Mouse (Mus musculus): ENCODE data around the gene Uqcrq.

Uqcrq gene

DNA sequence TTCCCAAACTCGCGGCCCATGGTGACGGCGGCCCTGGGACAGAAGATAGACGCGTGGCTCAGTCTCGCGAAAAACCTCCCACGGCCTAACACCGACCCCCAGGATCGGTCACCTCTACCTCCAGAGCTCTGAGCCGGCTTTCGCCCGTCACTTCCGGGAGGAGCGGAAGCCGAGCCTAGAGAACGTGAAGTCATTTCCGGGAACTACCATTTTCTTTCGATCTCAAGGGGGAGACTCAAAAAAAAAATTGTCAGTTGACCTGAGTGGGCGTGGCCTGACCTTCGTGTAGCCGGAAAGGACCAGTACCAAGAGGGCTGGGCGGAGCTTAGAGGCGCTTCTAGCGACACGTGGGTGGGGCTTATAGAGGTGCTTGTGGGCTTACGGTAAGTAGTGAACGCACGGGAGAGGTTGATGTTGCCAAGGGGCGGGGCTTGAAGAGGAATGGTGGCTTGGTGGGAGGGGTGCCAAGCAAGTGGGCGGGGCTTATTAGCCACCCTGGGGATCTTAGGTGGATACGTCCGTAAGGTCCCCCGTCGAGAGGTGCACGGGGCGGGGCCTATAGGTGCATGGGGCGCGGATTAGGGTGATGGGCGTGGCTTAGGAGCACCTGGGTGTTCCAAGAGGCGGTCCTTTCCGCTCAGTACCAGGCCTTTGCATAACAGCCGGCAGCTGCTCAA lies at the start of gene Uqcrq, which contains the start of gene Gdf9:
Uqcrq (minus strand) TSS at position 162 of the 677 bp plus-strand sequence.
Gdf9 (plus strand) TSS at position 354 of the 677 bp plus-strand sequence.
- peak; percentile 100 for DNase-seq (ENCODE audit: low read depth, low spot score)

DNA sequence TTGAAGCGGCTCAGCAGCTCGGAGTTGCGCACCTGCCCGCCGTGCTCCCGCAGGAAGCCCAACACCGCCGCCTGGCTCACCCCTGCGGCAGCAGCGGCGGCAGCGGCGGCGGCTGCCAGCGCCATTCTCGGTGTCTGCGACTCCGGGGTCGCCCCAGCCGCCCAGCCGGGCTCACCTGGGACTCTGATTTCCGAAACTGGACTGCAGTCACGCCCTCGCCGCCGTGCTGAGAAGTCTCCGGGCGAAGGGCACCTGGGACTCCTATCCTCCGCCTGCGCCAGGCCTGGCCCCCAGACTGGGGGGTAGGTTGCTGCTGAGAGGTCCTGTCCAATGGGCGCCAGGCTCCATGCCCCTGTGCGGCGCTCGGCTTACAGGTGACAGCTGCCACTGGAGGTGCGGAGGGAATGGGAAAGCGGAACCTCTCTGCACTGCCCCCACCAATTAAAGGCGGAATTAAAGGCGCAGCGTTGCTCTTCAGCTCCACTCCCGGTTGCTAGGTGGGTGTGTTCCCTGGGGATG lies 49.2 kb upstream of the Uqcrq start, which contains the start of the genes Gm9945 and Sowaha:
Gm9945 (plus strand) TSS at position 384 of the 519 bp plus-strand sequence.
Sowaha (minus strand) TSS at position 492 of the 519 bp plus-strand sequence.
- DNase-seq (ENCODE audit: low read depth, low spot score) = peak; percentile 77

DNA sequence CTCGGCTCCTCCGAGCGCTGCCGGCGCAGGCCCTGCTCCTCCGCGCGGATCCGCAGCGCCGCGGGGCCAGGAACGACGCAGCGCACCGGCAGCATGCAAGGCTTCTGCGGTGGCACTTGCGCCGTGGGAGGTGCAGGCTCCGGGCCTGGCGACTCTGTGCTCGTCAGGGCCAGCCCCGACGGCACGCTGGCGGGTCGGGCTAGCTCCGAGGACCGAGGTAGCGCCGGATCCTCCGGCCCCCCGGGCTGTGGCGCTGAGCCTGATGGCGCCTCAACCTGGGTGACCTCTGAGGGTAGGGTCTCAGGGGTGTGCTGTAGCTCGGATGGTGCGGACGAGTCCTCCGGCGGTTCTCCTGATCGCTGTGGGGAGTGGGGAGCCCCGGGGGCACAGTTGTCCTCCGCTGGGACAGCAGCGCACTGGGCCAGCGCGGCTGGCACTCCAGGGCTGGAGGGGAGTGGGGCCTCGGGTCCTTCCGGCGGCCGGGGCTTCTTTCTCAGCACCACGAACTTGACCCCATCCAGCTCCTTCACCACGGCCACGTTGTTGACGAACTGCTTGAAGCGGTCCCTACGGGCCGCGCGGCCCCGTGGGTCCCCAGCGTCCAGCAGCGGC lies 48.6 kb upstream of the Uqcrq start:
- no peak for DNase-seq (ENCODE audit: low read depth, low spot score)

DNA sequence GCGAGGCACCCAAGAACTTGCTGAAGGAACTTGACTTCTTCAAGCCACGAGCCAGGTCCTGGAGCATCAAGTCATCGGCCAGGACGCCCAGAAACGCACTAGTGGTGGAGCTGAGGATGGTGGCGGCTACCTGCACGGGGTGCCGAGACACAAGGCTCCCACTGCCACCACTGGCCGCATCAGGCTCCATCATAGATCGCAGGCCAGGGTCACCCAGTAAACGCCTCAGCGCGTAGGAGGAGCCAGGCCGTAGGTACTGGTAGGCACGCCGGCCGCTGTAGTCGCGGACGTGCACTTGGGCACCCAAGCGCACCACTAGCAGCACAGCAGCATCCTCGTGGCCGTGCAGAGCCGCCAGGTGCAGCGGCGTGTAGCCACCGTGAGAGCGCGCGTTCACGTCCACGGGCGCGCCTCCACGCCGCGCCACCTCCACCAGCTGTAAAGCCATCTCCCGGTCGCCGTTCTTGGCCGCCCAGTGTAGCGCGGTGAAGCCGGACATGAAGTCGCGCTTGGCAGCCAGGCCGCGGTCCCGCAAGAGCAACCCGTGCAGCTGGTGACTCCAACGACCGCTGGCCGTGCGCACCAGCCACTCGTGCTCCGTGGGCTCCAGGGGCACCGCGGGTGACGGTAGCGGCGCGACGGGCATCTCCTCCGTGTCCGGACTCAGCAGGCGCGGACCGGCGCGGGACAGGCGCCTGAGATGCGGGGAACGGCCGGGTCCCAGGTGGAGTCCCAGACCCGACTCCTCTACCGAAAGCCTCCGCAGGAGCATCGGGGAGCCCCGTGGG lies 47.9 kb upstream of the Uqcrq start:
- peak; percentile 29 for DNase-seq (ENCODE audit: low read depth, low spot score)

DNA sequence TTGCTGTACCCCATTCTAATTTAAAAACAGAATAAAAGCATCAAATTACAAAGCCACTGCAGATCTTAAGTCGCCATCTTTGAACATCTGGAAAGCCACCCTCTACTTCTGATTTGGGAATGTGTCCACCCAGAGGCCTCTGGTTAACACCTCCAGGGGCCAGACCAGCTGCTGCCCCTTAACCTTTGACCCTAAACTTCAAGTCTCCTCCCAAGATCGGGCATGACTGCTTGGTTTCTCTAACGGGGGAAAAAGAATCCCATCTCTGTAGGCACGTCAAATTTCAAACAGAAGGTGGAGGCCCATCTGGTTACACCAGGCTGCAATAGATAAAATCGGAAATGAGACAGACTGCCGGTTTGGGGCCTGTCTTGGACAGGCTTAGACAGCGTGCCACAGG lies 47.2 kb upstream of the Uqcrq start:
- no peak for DNase-seq (ENCODE audit: low read depth, low spot score)

DNA sequence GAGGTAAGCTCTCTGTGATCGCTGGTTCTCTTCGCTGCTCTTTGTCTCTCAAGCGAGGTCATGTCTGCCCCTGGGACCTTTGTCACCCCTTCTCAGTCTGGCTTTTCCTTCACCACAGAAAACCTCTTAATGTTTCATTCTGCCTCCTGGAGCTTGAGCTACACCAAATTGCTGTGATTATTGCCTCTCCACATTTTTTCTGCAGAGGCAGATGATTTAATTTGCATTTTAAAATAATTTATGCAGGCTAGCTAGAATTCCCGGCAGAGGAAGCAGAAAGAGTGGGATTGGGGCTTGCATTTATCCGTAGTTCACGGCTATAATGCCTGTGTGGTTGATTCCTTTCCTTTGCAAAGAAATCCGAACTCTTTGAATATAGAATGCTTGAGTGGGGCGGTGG lies 45.0 kb upstream of the Uqcrq start:
- no peak for DNase-seq (ENCODE audit: low read depth, low spot score)

DNA sequence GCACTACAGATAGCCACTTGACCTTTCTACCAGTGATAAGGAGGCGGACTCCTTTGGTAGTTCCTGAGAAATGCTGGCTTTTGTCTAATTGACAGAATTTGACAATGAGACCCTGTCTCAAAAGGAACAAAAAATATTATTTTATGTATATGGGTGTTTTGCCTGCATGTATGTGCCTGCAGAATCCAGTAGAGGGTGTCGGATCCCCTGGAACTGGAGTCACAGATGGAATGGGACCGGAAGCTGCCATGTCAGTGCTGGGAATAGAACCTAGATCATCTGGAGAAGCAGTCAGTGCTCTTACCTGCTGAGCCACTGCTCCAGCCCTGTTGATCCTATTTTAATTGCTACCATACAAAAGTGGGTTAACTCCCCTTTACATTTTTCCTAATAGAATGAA lies 42.1 kb upstream of the Uqcrq start:
- DNase-seq (ENCODE audit: low read depth, low spot score) = no peak

DNA sequence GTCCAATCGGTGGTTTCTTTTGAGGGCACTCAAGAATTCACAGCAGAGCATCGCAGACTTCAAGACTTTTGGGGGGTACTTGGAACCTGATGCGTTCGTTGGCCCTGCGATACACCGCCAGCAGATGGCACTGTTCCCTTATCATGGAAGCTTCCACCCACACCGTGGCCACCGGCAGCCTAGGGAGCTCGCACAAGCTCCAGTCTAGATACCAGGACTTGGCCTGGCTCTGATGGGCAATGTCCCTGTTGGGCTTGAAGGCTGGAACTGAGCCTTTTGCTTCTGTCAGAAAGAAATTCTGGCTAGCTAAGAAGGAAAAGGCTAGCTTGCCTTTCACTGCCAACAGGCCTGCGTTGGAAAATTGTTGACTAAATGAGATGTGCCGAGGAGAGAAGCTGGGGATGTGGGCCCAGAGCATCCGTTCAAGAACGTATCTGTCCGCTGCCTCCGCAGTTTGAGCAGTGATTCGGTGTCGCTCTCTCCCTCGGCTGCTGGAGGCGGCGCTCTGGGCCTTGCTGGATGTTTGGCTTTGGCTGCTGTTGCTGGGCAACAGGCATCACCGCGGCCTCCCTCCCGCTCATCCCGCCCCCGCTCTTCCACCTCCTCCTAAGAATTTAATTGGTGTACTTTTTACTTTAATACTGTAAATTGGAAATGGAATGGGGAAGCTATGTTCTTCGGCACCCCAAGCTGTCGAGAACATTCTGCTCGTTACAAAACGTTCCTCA lies 39.5 kb upstream of the Uqcrq start, which contains the start of gene Gm9837:
Gm9837 (minus strand) TSS at position 512 of the 728 bp plus-strand sequence.
- DNase-seq (ENCODE audit: low read depth, low spot score) = peak; percentile 89

DNA sequence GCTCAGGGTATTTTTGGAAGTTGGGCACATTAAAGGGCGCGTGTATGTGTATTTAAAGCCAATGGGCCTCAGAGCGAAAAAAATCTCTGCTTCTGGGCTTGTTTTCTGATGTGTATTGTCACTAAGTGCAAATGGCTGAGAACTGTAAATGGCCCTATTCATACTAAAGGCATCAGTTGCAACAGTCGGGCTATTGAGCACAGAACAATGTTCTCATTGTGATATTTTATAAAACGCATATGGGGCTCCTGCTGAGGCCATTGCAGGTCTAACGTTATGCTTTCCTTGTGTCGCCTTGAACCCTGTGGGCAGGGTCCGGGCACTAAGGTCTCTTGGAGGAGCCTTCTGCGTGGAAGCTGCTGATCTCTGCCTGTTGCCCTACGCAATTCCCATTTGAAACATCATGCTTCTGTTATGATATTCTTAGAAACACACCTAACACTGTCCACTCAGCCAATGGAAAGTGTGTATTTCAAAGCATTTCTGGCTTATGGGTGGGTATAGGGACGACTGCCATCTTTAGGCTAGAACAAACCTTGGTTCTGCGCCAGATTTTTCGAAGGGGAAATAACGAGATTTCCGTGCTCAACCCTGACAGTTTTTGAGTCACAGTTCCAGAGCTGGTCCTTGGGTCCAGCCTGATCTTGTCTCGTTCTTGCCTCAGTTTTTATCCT lies 38.8 kb upstream of the Uqcrq start:
- DNase-seq (ENCODE audit: low read depth, low spot score) = no peak

DNA sequence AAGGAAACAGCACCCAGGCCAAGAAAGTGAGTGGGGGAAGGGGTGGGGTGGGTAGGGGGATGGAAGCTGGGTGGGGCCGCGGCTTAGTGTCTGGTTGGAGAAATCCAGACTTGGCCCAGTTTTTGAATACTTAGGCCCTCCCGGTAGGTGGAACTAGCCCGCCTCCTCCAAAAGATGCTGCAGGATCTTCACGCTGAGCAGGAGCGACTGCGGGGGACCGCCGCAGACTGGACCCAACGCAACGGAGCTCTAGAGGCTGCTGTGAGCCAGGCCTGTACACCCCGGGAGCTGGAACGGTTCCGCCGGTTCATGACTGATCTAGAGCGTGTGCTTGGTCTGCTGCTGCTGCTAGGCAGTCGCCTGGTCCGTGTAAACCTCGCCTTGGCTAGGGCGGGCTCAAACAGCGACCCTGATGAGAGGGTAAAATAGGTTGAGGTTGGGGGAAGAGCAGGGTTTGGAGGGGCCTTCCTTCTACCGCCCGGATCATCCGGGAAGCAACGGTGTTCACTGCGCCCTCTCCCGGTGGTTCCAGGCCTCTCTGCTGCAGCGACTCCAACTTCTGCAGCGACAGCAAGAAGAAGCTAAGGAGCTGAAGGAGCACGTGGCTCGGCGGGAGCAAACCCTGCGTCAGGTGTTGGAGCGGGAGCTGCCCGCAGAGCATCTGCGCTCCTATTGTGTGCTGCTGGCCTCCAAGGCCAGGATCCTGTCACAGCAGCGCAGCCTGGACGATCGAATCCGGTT lies 35.8 kb upstream of the Uqcrq start:
- peak; percentile 93 for DNase-seq (ENCODE audit: low read depth, low spot score)

DNA sequence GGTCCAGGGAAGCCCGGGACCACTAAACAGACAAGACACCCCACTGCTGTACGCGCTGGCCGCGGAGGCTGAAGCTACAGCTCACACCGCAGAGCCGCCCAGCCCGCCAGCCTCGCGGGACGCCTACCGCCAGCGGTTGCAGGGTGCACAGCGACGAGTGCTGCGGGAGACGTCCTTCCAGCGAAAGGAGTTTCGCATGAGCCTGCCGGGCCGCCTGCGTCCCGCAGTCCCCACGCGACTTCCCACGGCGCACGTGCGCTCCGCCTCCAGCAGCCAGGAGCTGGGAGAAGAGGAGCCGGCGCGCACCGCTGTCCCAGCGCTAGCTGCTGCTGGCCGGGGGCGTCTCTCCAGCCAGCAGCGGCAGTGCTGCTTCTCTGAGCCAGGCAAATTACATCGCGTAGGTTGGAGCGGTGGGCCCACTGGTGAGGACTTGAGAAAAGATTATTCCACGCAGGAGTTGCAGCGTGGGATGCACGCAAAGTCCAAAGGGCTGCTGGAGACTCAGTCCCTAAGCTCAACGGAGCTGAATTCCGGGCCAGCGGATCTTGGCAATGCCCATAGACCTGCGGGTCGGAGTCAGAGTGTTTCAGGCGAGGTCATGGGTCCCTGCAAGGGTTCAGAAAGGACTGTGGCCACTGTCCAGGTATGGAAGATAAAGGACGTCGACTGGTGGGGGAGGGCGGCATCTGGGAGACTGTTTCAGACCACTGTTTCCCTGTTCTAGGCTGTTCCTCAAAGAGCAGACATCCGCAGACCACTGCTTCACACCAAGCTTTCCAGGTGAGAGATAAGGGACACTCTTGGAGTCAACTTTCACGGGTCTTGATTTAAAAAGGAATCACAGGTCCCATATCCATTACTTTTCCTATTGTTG lies 33.2 kb upstream of the Uqcrq start:
- DNase-seq (ENCODE audit: low read depth, low spot score) = peak; percentile 34

DNA sequence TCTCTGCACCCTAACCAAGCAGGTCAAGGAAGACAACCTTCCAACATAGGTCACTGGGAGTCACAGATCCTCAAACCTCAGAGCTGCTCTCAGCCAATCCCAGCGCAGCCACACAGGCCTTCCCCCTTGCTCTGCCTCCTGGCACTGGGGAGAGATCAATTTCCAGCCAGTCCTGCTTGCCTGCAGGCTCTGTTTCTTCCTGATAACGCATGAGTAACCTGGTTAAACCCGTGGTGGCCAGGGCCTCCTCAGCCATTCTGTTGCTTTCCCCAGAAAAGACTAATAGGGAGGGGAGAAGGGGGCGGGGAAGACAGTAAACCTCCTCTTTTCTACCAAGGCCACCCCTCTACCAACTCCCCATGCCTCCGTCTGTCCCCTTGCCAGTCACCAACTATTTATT lies 31.1 kb upstream of the Uqcrq start:
- DNase-seq (ENCODE audit: low read depth, low spot score) = no peak

DNA sequence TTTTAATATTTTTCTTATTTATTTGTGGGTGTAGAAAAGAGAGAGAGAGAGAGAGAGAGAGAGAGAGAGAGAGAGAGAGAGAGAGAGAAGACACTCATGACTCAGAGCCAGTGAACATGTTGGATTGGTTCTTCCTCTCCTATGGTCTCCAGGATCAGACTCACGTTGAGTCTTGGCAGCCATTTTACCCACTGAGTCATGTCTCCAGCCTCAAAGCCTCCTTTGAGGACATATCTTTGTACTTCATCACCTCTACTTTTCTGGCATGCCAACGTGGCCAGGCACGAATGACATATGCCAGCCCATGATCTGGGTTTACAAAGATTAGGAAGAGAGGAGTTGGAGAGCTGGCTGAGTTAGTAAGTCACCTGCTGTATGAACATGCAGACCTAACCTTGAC lies 29.6 kb upstream of the Uqcrq start:
- DNase-seq (ENCODE audit: low read depth, low spot score) = no peak

DNA sequence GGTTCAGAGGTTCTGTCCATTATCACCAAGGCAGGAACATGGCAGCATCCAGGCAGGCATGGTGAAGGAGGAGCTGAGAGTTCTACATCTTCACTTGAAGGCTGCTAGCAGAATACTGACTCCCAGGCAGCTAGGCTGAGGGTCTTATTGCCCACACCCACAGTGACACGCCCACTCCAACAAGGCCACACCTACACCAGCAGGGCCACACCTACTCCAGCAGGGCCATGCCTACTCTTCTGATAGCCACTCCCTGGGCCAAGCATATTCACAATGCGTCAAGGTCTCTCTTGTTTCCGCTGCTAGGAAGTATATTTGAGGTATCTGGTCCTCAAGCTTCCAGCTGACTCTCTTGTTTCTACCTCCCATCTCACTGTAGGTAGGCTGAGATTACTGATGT lies 28.4 kb upstream of the Uqcrq start:
- DNase-seq (ENCODE audit: low read depth, low spot score) = peak; percentile 71

DNA sequence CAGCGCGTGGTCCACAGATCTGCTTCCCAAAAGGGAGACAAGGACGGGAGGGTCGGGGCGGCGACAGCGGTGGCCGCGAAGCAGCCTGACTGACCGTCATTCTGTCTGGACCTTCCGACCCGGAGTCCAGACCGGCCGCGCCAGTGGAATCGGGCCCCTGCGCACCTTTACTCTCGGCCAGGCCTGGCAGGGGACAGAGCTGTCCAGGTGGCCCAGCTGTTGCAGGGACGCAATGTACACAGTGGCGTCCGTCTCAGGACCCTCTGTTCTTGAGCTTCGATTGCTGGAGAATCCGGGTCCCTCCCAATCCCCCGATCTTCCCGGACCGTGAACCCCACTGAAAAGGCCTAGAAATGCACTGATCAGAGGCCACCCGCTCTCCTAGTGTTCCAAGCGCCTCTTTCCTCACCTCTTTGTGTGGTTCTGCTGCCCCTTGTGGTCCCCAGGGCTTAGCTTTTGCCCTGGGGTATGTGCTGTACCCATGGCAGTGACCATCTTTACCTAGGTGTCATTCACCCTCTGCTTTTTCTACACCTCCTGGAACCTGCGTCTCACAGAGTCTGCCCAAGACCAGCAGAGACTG lies 26.8 kb upstream of the Uqcrq start:
- DNase-seq (ENCODE audit: low read depth, low spot score) = peak; percentile 48

DNA sequence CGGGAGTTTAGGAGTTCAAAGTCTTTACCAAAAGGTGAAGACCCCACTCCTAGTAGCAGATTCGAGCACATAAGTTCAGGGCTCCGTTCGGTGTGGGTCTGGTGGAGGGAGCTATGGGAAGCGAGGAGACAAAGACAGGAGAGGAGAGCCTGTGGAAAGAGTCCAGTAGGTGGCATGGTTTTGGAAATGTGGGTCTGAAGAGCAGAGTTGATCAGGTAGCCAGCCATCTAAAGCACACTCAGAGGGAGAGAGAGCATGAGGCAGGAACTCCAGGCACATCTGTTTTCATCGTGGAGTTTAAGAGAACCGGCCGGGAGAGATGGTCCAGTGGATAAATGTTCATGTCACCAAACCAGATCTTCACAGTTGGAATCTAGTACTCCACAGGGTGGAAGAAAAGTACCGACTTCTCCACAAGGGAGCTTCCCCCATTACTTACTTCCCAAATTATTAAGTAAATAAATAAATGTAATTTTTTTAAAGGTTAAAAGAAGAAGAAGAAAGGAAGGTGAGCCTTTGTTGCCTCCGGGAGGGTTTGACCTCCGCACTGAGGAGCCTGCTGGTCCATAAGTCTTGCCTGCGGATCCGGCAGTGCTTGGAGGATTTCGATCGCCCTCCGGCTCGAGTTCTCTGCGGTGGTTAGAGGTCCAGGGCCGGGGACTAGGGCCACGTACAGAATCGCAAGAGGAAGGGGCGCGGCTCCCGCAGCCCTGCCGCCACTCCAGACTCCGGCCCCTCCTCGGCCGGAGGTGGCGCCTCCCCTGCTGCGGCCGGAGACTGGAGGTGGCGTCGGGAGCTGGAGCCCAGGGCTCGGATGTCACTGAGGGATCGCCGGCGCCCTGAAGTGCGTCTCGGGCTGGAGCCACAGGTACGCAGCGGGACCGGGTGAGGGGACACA lies 26.1 kb upstream of the Uqcrq start, which contains the start of the genes Gm10447 and Shroom1:
Gm10447 (minus strand) TSS at position 637 of the 898 bp plus-strand sequence.
Shroom1 (plus strand) TSS at position 732 of the 898 bp plus-strand sequence.
- DNase-seq (ENCODE audit: low read depth, low spot score) = peak; percentile 79

DNA sequence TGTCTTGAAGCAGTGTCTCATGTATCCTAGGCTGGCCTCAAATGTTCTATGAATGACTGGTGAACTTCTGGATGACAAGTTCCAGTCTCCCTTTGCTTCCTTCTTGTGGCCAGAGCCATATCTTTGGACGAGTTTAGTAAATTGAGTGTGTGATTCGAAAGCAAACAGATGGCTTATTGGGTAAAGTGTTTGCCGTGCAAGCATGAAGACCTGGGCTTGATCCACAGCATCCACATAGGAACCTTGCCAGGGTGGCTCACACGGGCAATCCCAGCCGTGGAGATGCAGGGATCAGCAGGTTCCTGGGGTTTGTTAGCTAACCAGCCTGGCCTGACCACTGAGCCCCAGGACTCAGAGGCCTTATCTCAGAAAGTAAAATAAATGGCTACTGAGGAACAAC lies 22.4 kb upstream of the Uqcrq start:
- DNase-seq (ENCODE audit: low read depth, low spot score) = no peak

DNA sequence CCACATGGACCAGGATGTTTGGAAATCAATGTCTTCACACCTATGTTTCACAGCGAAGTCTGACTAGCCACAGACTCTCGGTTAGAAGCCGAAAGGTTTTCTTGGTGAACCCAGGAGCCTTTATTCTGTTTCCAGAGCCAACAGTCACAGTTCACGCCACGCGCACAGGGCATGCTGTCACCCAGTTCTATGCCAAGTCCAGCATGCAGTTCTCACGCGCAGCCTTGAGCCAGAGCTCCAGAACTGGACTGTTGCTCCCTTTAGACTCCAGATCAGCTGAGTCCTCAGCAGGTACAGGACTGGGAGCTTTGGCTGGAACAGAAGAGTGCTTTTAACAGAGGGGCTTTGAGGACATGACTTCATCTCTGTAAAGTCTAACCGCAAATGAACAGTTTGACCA lies 21.8 kb upstream of the Uqcrq start:
- no peak for DNase-seq (ENCODE audit: low read depth, low spot score)
